Mouse (Mus musculus): ENCODE measurements around the gene Abcc10. TPM values are rescaled to one million over a fixed set of nuclear protein-coding genes. Genes with fewer than 3 reads are reported as not detected.
A peak's percentile ranks its signal among the peaks of the same experiment; 100 is the strongest.

The Abcc10 gene
- polyA plus RNA-seq, 1 experiment: 3.9 TPM

DNA sequence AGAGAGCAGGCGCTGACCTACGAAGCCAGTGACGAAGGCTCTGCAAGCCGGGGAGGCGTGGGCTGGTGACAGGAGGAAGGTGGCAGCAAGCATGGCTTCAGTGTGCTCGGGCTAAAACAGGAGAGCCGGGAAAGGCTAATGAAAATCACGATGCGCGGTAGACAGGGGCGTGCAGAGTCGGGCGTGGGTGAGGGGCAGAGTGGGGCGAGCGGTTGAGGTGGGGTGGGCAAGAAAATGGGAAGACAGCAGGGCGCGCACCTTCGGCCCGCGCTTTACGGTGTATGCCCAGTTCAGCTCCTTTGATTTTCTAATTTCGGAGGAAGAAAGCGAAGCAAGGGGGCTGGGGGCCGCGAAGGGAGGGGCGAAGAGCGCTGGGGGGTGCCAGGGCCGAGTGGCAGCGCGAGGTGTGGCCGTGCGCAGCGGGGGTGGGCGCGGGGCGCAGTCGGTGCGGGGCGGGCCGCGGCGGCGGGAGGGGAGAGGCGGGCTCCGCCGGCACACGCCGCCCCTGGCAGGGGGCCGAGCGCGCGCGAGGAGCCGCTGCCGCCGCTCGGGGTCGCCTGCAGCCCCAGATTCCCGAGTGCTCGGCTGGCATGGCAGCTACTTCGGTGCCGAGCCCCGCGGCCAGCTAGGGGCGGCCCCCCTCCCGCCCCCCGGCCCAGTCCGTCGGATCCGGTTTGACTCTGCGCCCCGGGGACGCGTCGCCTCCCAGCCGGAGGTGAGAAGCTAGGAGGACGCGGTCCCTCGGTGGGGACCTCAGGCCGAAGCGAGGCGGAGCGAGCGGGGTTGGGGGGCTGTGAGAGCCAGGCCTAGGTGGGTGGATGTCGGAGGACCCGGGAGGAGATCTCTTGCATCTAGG is 30.6 kb downstream of the Abcc10 start, which contains the start of gene Dlk2:
Gene Dlk2 (plus strand): TSS at position 58 of the 856 bp plus-strand sequence.
- Histone ChIP-seq H3K4me1 (ENCODE audit: control insufficient read depth, insufficient read depth, low read length) (no peaks in the 10 kb centered on the region), H3K27me3 (ENCODE audit: control insufficient read depth, insufficient read depth, low read length, poor library complexity, severe bottlenecking) (peaks cover 12% of the 10 kb centered on the region), H3K9me3 (replicated peaks; ENCODE audit: control insufficient read depth, insufficient read depth, low read length, poor library complexity, severe bottlenecking) (no peaks in the 10 kb centered on the region), H3K27ac (ENCODE audit: insufficient read depth, low read length) (no peak within 1 kb of the TSS), H3K36me3 (ENCODE audit: control insufficient read depth, insufficient read depth, low read length, poor library complexity, severe bottlenecking) (no peaks in the 10 kb centered on the region), H3K4me3 (ENCODE audit: low read depth, low read length) (peak within 1 kb of the TSS; percentile 62), H3K9ac (ENCODE audit: low read depth, poor library complexity, severe bottlenecking) (peak within 1 kb of the TSS; percentile 70)
- no peak for TF ChIP-seq EP300 (IDR thresholded peaks at IDR 0.05; ENCODE audit: insufficient read depth, low read depth, low read length)
- TF ChIP-seq CTCF (IDR thresholded peaks at IDR 0.05; ENCODE audit: low read depth, low read length): no peak
- no peak for TF ChIP-seq POLR2A (IDR thresholded peaks at IDR 0.05; ENCODE audit: insufficient read depth, low read length)

GRCm38 (mm10) chr17:46297028-46297363 is 31.2 kb downstream of the Abcc10 start:
- Histone ChIP-seq H3K36me3 (ENCODE audit: control insufficient read depth, insufficient read depth, low read length, poor library complexity, severe bottlenecking) (no peaks in the 10 kb centered on the region), H3K4me1 (ENCODE audit: control insufficient read depth, insufficient read depth, low read length) (no peaks in the 10 kb centered on the region), H3K27me3 (ENCODE audit: control insufficient read depth, insufficient read depth, low read length, poor library complexity, severe bottlenecking) (peaks cover 12% of the 10 kb centered on the region), H3K9me3 (replicated peaks; ENCODE audit: control insufficient read depth, insufficient read depth, low read length, poor library complexity, severe bottlenecking) (no peaks in the 10 kb centered on the region), H3K27ac (ENCODE audit: insufficient read depth, low read length) (no peak overlapping the region), H3K4me3 (ENCODE audit: low read depth, low read length) (peak overlapping the region; percentile 62; the same call in 1 of the 2 replicates), H3K9ac (ENCODE audit: low read depth, poor library complexity, severe bottlenecking) (no peak overlapping the region)
- TF ChIP-seq POLR2A (IDR thresholded peaks at IDR 0.05; ENCODE audit: insufficient read depth, low read length): no peak
- TF ChIP-seq CTCF (IDR thresholded peaks at IDR 0.05; ENCODE audit: low read depth, low read length): no peak
- TF ChIP-seq EP300 (IDR thresholded peaks at IDR 0.05; ENCODE audit: insufficient read depth, low read depth, low read length): no peak

DNA sequence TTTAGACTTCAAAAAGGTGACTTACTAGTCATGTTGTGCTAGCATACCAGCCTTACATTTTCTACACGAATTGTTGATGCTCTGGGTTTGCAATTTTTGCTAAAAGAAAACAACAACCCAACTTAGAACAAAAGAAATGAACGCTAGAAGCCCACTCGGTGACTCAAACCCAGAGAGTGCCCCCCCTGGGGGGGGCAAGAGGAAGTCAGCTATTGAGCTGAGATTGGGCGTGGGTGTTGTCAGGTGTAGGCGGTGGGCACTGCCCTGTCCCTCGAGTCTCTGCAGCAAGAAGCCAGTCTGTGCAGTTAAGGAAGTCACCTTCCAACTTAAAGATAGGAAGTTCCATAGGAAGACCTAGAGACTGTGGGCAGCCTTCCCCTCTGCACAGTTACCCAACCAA is 31.6 kb downstream of the Abcc10 start:
- H3K4me1 ChIP-seq (ENCODE audit: control insufficient read depth, insufficient read depth, low read length): no peaks in the 10 kb centered on the region
- H3K4me3 ChIP-seq (ENCODE audit: low read depth, low read length): no peak overlapping the region
- H3K9ac ChIP-seq (ENCODE audit: low read depth, poor library complexity, severe bottlenecking): no peak overlapping the region
- TF ChIP-seq POLR2A (IDR thresholded peaks at IDR 0.05; ENCODE audit: insufficient read depth, low read length): no peak
- TF ChIP-seq EP300 (IDR thresholded peaks at IDR 0.05; ENCODE audit: insufficient read depth, low read depth, low read length): no peak
- TF ChIP-seq CTCF (IDR thresholded peaks at IDR 0.05; ENCODE audit: low read depth, low read length): no peak
- H3K36me3 ChIP-seq (ENCODE audit: control insufficient read depth, insufficient read depth, low read length, poor library complexity, severe bottlenecking): no peaks in the 10 kb centered on the region
- peaks cover 12% of the 10 kb centered on the region for H3K27me3 ChIP-seq (ENCODE audit: control insufficient read depth, insufficient read depth, low read length, poor library complexity, severe bottlenecking)
- no peak overlapping the region for H3K27ac ChIP-seq (ENCODE audit: insufficient read depth, low read length)
- no peaks in the 10 kb centered on the region for H3K9me3 ChIP-seq (replicated peaks; ENCODE audit: control insufficient read depth, insufficient read depth, low read length, poor library complexity, severe bottlenecking)

GRCm38 (mm10) chr17:46287678-46288095 is 40.5 kb downstream of the Abcc10 start:
- TF ChIP-seq EP300 (IDR thresholded peaks at IDR 0.05; ENCODE audit: insufficient read depth, low read depth, low read length): 0 out of 2 replicates have a peak, but pooled peaks have one; percentile 19
- no peak for TF ChIP-seq CTCF (IDR thresholded peaks at IDR 0.05; ENCODE audit: low read depth, low read length)
- H3K27ac ChIP-seq (ENCODE audit: insufficient read depth, low read length): peak overlapping the region; percentile 23; the same call in 1 of the 2 replicates

DNA sequence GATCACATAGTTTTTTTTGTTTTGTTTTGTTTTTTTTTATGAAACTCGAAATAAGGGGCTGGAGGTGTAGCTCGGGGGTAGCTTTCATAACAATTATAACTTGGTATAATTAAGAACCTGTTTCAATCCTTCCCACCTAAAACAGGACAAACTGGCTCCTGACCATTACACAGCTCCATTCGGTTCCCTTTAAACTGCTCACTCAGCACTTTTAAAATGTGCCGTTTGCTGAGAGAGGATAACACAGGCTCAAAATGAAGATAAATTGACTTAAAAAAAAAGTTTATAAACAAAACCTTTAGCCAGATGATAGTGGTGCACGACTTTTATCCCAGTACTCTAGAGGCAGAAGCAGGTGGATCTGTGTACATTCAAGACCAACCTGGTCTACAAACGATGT is 42.7 kb downstream of the Abcc10 start:
- Histone ChIP-seq H3K36me3 (ENCODE audit: control insufficient read depth, insufficient read depth, low read length, poor library complexity, severe bottlenecking) (peaks cover 5% of the 10 kb centered on the region; the same call in 1 of the 2 replicates), H3K27me3 (ENCODE audit: control insufficient read depth, insufficient read depth, low read length, poor library complexity, severe bottlenecking) (no peaks in the 10 kb centered on the region), H3K9ac (ENCODE audit: low read depth, poor library complexity, severe bottlenecking) (no peak overlapping the region), H3K9me3 (replicated peaks; ENCODE audit: control insufficient read depth, insufficient read depth, low read length, poor library complexity, severe bottlenecking) (no peaks in the 10 kb centered on the region), H3K27ac (ENCODE audit: insufficient read depth, low read length) (no peak overlapping the region), H3K4me3 (ENCODE audit: low read depth, low read length) (no peak overlapping the region), H3K4me1 (ENCODE audit: control insufficient read depth, insufficient read depth, low read length) (peaks cover 18% of the 10 kb centered on the region)
- TF ChIP-seq EP300 (IDR thresholded peaks at IDR 0.05; ENCODE audit: insufficient read depth, low read depth, low read length) (no peak), CTCF (IDR thresholded peaks at IDR 0.05; ENCODE audit: low read depth, low read length) (no peak), POLR2A (IDR thresholded peaks at IDR 0.05; ENCODE audit: insufficient read depth, low read length) (no peak)

More at GRCm38 (mm10) chr17:46287678-46288095, 40.5 kb downstream of the Abcc10 start:
- H3K4me3 ChIP-seq (ENCODE audit: low read depth, low read length): no peak overlapping the region
- H3K9me3 ChIP-seq (replicated peaks; ENCODE audit: control insufficient read depth, insufficient read depth, low read length, poor library complexity, severe bottlenecking): no peaks in the 10 kb centered on the region
- no peak overlapping the region for H3K9ac ChIP-seq (ENCODE audit: low read depth, poor library complexity, severe bottlenecking)
- H3K36me3 ChIP-seq (ENCODE audit: control insufficient read depth, insufficient read depth, low read length, poor library complexity, severe bottlenecking): no peaks in the 10 kb centered on the region
- peaks cover 18% of the 10 kb centered on the region for H3K4me1 ChIP-seq (ENCODE audit: control insufficient read depth, insufficient read depth, low read length)
- H3K27me3 ChIP-seq (ENCODE audit: control insufficient read depth, insufficient read depth, low read length, poor library complexity, severe bottlenecking): no peaks in the 10 kb centered on the region

DNA sequence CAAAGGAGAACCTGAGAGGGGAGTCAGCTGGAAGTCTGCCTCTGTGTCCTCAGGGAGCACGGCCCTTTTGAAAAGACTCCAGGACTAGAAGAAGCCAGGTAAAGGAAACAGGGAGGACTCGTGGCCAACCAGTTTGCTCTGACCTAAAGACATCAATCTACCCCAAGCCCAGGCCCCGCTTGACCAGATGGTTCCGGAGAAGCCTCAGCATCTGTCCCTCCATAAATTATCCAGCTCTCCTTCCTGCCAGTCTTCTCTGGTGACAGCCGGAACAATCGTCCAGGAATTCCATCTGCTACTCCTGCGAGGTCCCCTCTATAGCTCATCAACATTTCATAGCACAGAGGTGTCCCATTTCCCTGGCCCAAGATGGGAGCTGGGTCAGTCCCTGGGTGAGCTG is 43.5 kb downstream of the Abcc10 start:
- no peak overlapping the region for H3K9ac ChIP-seq (ENCODE audit: low read depth, poor library complexity, severe bottlenecking)
- no peak for TF ChIP-seq POLR2A (IDR thresholded peaks at IDR 0.05; ENCODE audit: insufficient read depth, low read length)
- 0 out of 2 replicates have a peak, but pooled peaks have one; percentile 5 for TF ChIP-seq EP300 (IDR thresholded peaks at IDR 0.05; ENCODE audit: insufficient read depth, low read depth, low read length)
- H3K4me1 ChIP-seq (ENCODE audit: control insufficient read depth, insufficient read depth, low read length): peaks cover 18% of the 10 kb centered on the region
- H3K36me3 ChIP-seq (ENCODE audit: control insufficient read depth, insufficient read depth, low read length, poor library complexity, severe bottlenecking): peaks cover 12% of the 10 kb centered on the region
- H3K27me3 ChIP-seq (ENCODE audit: control insufficient read depth, insufficient read depth, low read length, poor library complexity, severe bottlenecking): no peaks in the 10 kb centered on the region
- H3K4me3 ChIP-seq (ENCODE audit: low read depth, low read length): no peak overlapping the region
- H3K9me3 ChIP-seq (replicated peaks; ENCODE audit: control insufficient read depth, insufficient read depth, low read length, poor library complexity, severe bottlenecking): no peaks in the 10 kb centered on the region
- no peak overlapping the region for H3K27ac ChIP-seq (ENCODE audit: insufficient read depth, low read length)

Measured in ES-Bruce4 (cell line).